Mouse (Mus musculus) forebrain, embryonic 10.5 days (tissue): ENCODE measurements around the gene St8sia1. TPM values are rescaled to one million over a fixed set of nuclear protein-coding genes. Genes with fewer than 3 reads are reported as not detected.

ENCODE experiments used
- DNase-seq: peaks from one replicate; pipeline ENCODE4 v3.0.0-alpha.2; 2017; ENCODE audit warnings: low spot score; ENCODE audit errors: extremely low spot score
- H3K27ac ChIP-seq: fragments of 300-500 bp; sonication (generic); 2 replicates; pipeline ENCODE4 v1.5.1; 2016; ENCODE audit warnings: mild to moderate bottlenecking
- H3K27me3 ChIP-seq: fragments of 300-500 bp; sonication (generic); 2 replicates; pipeline ENCODE4 v1.6.1; 2016; ENCODE audit warnings: mild to moderate bottlenecking; ENCODE audit not compliant: poor library complexity, severe bottlenecking
- H3K36me3 ChIP-seq: fragments of 300-500 bp; sonication (generic); replicated peaks from 2 replicates; pipeline ENCODE4 v1.6.1; 2016; ENCODE audit warnings: mild to moderate bottlenecking, moderate library complexity
- H3K4me1 ChIP-seq: fragments of 300-500 bp; sonication (generic); 2 replicates; pipeline ENCODE4 v1.6.1; 2016
- H3K4me3 ChIP-seq: fragments of 300-500 bp; sonication (generic); 2 replicates; pipeline ENCODE4 v1.5.1; 2016; ENCODE audit warnings: mild to moderate bottlenecking, moderate library complexity
- H3K9me3 ChIP-seq: fragments of 300-500 bp; sonication (generic); 2 replicates; pipeline ENCODE4 v1.6.1; 2016; ENCODE audit warnings: mild to moderate bottlenecking, moderate library complexity
- WGBS: fragments of 180-500 bp; shearing (Covaris S2); methylation state at CpG from one replicate; pipeline ENCODE4 v1.1.7; 2016; 5-methylcytosine and 5-hydroxymethylcytosine counted together
- polyA plus RNA-seq: library from polyadenylated mRNA; unstranded; fragments of >200 nt; fragmentation: Nextera tagmentation; extraction: Ambion mirVana; gene quantifications from 2 replicates; pipeline ENCODE4 v1.2.1, GENCODE M21; 2016

St8sia1 gene
- polyA plus RNA-seq, 1 experiment from 2014 or later, result 2.3 TPM

DNA sequence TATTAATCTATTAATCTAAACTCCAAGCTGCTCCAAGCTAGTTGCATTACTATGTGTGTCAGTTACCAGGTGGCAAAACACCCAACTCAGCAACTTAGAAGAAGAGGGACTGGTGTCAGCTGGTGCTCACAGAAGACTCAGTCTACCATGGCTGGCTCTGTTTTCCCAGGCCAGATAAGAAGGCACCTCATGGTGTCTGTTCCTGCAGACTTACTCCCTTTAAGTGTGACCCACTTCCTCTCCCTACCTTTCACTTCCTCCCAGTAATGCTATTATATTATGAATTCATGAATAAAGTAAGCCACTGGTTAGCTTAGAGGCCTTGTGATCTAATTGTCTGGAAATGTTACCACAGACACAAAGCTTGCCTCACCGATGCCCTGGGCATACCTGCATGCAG, 3.2 kb upstream of the St8sia1 start:
- Histone ChIP-seq H3K4me1 (peaks cover 19% of the 10 kb centered on the region), H3K9me3 (no peaks in the 10 kb centered on the region), H3K4me3 (no peak overlapping the region), H3K36me3 (no peaks in the 10 kb centered on the region), H3K27ac (no peak overlapping the region), H3K27me3 (peaks cover 18% of the 10 kb centered on the region)
- 96% methylated on average over 1 of the region's 1 CpGs for WGBS
- no peak for DNase-seq

DNA sequence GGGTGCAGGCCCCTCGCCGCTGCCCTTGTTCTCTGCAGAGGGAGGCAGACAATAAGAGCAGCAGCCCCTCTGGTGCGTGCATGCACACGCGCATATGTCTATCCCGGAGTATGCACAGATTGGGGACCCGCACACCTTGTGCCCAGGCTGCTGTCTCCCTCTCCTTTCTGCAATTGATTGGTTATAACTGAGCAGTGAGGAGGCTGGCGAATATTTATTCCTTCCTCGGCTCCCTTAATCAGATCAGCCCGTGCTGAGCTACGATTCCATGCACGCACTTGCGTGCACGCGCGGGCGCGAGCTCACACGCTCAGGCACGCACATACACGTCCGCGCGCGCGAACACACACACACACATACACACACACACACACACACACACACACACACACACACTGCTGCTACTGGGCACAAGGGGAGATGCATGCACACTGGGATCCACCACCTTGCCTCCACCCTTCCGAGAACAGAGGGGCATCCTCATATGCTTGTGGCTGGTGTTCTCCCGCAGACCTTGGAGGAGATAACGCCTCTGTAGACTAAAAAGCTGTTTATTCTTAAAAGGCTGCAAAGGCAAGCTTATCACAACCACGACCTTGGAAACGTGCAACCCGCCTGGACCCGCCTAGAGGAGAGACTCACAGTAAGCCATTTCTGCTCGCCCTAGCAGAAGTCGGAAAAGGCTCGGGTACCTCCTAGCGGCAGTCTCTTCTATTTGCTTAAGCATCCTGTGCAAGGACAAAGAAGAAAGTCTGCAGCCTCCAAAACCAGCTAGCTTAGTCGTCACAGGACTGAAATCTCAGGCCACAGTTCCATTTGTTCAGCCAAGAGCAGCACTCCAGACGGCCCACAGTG, 506 bp upstream of the St8sia1 start:
- peak overlapping the region; percentile 91 for H3K27ac ChIP-seq
- peak overlapping the region; percentile 79 for H3K4me3 ChIP-seq
- WGBS, result under 1% methylated on average over 39 of the region's 39 CpGs
- H3K9me3 ChIP-seq, result no peaks in the 10 kb centered on the region
- peaks cover 23% of the 10 kb centered on the region for H3K27me3 ChIP-seq
- peaks cover 25% of the 10 kb centered on the region for H3K4me1 ChIP-seq
- H3K36me3 ChIP-seq, result 0 out of 2 replicates have a peak, but pooled peaks cover 6% of the 10 kb centered on the region
- DNase-seq, result peak; percentile 74

DNA sequence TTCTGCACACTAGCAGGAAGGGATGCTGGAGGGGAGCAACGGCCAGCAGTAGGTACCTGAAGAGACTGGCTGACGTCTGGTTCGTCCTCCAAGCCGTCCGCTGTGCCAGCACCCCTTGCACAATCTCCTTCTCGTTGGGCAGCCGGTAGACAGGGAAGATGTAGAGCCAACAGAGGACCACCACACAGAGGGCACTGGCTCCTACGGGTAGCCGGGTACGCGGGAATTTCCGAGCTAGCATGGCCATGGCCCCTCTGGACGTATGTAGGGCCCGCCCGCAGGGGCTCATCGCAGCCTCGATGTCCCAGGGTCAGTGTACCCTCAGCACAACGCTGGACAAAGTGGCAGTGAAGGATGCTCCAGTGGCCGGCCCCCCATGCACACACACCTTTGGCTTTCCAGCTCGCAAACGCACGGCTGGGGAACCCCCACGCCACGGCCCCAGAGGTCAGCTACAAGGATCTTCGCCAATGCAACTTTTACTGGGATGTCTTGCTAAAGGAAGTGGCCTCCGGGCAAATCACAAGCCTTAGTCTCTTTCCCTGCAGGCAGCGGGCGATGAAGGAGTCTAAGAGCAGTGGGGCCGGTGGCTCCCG, 674 bp downstream of the St8sia1 start:
- Histone ChIP-seq H3K9me3 (no peaks in the 10 kb centered on the region), H3K4me3 (peak overlapping the region; percentile 79), H3K36me3 (0 out of 2 replicates have a peak, but pooled peaks cover 6% of the 10 kb centered on the region), H3K27me3 (peaks cover 23% of the 10 kb centered on the region), H3K4me1 (peaks cover 25% of the 10 kb centered on the region), H3K27ac (peak overlapping the region; percentile 91)
- peak; percentile 19 for DNase-seq
- 25% methylated on average over 30 of the region's 30 CpGs for WGBS

DNA sequence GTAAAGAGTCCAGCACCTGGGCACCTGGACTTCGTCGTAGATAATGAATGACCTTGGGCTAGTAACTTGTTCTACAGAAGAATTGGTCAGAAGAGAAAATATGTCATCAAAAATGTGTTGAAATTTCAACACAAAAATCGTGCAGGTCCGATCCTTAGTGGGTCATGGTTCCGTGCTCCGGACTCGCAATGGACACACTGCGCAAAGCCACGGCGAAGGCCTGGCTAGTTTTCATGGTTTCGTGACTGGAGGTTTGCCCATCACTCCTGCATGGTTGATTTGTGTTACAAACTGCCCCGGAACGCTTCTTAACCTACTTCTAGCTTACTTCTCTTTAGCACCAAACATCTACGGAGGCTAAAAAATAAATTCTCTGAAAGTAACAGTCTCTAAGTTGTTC, 1.4 kb downstream of the St8sia1 start:
- peak overlapping the region; percentile 79; the same call in 1 of the 2 replicates for H3K4me3 ChIP-seq
- no peak overlapping the region for H3K27ac ChIP-seq
- no peaks in the 10 kb centered on the region for H3K9me3 ChIP-seq
- H3K4me1 ChIP-seq, result peaks cover 25% of the 10 kb centered on the region
- peaks cover 23% of the 10 kb centered on the region for H3K27me3 ChIP-seq
- WGBS, result 94% methylated on average over 14 of the region's 14 CpGs
- H3K36me3 ChIP-seq, result 0 out of 2 replicates have a peak, but pooled peaks cover 6% of the 10 kb centered on the region
- no peak for DNase-seq

DNA sequence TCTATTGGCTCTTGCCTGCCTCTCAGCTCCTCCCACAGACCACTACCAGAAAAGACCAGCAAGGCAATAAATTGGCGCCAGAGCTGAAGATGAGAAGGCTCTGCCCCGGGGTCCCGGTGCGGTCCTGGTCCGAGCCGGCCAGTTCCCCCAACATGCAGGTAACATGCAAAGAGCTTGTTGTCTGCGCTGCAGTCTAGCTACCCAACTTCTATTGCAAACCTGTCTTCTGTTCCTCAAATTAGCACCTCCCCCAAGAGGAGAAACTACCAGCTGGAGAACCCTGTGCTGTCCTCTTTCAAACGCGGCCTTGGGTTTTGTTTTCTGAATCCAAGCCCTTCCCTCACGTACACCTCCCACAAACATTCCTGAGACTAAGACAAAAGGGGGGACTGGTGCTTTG, 1.8 kb downstream of the St8sia1 start:
- H3K27ac ChIP-seq, result no peak overlapping the region
- WGBS, result 77% methylated on average over 10 of the region's 10 CpGs

DNA sequence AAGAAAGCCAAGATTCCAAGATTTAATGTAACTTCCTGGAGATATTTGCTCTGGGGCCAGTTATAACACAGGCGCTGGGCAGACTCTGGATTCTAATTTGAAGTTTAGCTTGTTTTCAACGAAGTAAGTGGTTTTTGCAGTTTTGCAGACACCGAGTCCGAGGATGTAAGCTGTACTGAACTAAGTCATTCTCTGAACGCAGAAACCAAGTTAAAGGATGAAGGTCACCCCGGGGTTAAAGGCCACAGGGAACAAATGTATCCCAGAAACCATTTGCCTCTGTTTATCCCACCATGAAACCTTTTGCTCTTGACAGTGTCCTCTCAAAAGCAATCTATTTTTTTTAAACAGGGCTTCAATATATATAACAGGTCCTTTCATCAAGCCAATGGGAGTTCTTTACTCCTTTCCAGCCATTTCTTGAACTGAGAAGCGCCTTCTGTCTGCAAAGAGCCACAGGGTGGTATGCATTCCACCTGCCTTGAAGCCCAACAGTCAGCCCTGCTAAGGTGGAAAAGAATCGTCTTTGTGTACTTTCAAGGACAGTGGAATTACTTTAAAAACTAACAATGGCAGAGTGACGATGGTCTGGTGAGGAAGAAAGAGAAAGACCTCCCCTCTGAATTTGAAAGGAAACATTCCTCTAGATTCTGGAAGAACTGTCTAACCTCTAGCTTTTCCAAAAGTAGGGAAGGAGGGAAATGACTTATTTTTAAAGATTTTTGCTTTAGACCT, 2.4 kb downstream of the St8sia1 start:
- Histone ChIP-seq H3K9me3 (no peaks in the 10 kb centered on the region), H3K27ac (no peak overlapping the region), H3K4me1 (peaks cover 25% of the 10 kb centered on the region), H3K27me3 (peaks cover 23% of the 10 kb centered on the region), H3K4me3 (no peak overlapping the region), H3K36me3 (0 out of 2 replicates have a peak, but pooled peaks cover 6% of the 10 kb centered on the region)
- 85% methylated on average over 9 of the region's 9 CpGs for WGBS
- no peak for DNase-seq

More for the DNA sequence above, 1.8 kb downstream of the St8sia1 start:
- DNase-seq, result no peak
- H3K4me1 ChIP-seq, result peaks cover 25% of the 10 kb centered on the region
- 0 out of 2 replicates have a peak, but pooled peaks cover 6% of the 10 kb centered on the region for H3K36me3 ChIP-seq
- peaks cover 23% of the 10 kb centered on the region for H3K27me3 ChIP-seq
- 0 out of 2 replicates have a peak overlapping the region, but pooled peaks have one; percentile 10 for H3K4me3 ChIP-seq
- no peaks in the 10 kb centered on the region for H3K9me3 ChIP-seq

DNA sequence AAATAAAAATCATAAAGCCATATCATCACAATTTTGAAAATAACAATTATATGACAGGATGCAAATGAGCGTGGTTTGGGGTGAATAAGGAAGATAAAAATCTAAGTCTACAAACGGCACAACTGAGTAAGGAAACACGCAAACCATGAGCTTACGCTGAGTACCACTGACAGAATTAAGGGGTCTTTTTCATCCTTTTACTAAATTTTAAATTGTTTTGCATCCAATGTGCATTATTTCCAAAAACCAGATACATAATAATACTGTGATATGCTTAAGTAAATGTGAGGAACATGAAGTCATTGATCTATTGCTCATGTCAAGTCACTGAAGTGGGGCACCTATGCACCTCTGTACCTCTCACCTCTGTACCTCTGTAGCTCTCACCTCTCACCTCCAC, 7.7 kb downstream of the St8sia1 start:
- WGBS, result 95% methylated on average over 4 of the region's 4 CpGs
- H3K4me3 ChIP-seq, result no peak overlapping the region

DNA sequence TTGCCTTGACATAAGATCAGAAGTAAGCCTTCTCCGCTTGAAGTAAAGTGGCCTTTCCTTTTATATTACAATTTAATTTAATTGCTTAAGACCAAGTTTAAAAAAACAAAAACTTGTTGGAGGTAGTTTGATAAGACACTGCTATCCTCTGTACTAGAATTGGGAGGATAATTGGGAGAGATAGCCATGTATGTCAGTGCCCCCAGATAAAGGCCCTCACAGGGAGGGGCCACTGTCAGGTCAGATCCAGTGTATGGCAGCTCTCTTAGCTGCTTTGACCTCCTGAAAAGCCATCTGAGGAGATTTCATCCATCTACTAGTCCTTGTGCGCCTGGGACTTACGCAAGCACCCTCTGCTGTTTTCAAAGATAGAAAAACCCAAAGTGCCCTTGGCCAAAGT, 9.0 kb downstream of the St8sia1 start:
- no peaks in the 10 kb centered on the region for H3K4me1 ChIP-seq
- 90% methylated on average over 3 of the region's 3 CpGs for whole genome bisulfite sequencing
- no peaks in the 10 kb centered on the region for H3K9me3 ChIP-seq
- no peak overlapping the region for H3K27ac ChIP-seq
- DNase-seq, result no peak
- H3K27me3 ChIP-seq, result no peaks in the 10 kb centered on the region
- H3K36me3 ChIP-seq, result 0 out of 2 replicates have a peak, but pooled peaks cover 3% of the 10 kb centered on the region
- H3K4me3 ChIP-seq, result no peak overlapping the region

More for the DNA sequence above, 7.7 kb downstream of the St8sia1 start:
- Histone ChIP-seq H3K27ac (no peak overlapping the region), H3K4me1 (no peaks in the 10 kb centered on the region), H3K27me3 (no peaks in the 10 kb centered on the region), H3K9me3 (no peaks in the 10 kb centered on the region), H3K36me3 (0 out of 2 replicates have a peak, but pooled peaks cover 6% of the 10 kb centered on the region)
- no peak for DNase-seq

DNA sequence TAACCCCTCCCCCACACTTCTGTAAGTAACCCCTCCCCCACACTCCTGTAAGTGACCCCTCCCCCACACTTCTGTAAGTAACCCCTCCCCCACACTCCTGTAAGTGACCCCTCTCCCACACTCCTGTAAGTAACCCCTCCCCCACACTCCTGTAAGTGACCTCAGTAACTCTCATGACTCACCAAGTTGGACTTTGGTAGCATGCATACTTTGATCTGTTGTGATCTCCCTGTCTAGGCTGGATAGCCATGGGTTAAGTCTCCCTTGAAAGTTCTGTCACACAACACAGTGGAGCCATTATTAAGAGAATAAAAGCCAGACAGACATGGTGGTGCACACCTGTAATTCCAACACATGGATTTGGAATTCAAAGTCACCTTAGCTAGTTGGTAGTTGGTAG, 11.1 kb downstream of the St8sia1 start:
- Histone ChIP-seq H3K4me3 (no peak overlapping the region), H3K4me1 (no peaks in the 10 kb centered on the region), H3K9me3 (no peaks in the 10 kb centered on the region), H3K36me3 (no peaks in the 10 kb centered on the region), H3K27ac (no peak overlapping the region), H3K27me3 (no peaks in the 10 kb centered on the region)
- DNase-seq, result no peak

DNA sequence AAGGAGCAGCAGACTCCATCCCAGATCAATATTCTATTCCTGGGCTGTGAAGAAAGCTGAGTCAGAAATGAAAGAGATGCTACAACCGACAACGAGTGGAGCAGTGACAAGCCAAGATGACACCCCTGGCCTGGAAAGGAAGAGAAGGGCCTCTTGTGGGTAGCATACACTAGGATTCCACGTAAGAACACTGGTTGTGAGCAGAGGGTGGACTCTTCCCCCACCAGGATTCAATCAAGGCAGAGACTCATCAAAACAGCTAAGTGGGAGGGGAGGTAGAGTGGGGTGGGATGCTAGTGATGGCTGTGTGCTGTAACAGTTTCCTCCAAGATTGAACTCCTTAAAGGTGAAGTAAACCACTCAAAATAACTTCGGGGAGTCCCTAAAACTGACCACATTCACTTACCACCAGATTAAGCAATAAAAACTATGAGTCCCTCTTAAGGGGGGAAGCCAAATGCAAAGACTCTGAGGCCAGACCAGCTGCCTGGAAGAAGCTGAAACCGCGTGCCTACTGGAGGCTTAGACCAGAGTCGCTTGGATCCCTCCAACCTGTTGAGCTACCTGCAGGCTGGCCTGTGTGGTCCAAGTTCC, 11.8 kb downstream of the St8sia1 start:
- Histone ChIP-seq H3K27ac (no peak overlapping the region), H3K36me3 (no peaks in the 10 kb centered on the region), H3K4me3 (no peak overlapping the region), H3K27me3 (no peaks in the 10 kb centered on the region), H3K9me3 (no peaks in the 10 kb centered on the region), H3K4me1 (no peaks in the 10 kb centered on the region)
- no peak for DNase-seq
- 93% methylated on average over 7 of the region's 7 CpGs for WGBS

DNA sequence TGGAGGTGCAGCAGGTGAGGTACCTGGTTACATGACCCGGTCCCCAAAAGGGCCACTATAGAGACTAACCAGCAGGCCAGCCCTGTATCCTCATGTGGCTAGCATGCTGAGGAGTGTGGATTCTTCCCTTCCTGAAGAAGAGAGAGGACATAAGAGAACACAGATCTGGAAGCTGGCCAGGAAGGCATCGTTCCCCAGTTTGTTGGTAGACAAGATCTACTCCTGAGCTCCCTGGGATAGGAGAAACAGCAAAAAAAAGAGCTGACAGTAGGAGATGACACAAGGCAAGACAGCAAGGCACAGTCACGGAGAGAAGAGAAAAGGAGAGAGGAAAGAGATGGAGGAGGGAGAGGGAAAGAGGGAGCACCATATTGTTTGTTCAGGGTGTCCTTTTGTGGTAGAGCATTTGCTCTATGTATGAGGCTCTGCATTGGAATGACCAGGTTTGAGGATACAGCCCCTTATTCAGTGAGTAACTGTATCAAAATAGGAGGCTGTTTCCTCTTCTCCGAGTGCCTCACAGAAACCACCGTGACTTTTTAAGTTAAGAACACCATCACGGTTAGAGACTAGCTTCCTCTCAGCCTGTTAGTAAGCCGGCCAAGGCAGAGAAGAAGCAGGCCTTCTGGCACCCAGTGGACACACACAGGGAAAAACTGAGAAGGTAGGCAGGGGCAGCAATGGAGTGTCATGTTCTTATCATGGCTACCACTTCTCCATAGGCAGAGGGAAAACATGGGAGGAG, 12.5 kb downstream of the St8sia1 start:
- no peak overlapping the region for H3K27ac ChIP-seq
- WGBS, result 94% methylated on average over 7 of the region's 7 CpGs
- no peak overlapping the region for H3K4me3 ChIP-seq
- no peak for DNase-seq
- H3K9me3 ChIP-seq, result no peaks in the 10 kb centered on the region
- H3K36me3 ChIP-seq, result no peaks in the 10 kb centered on the region
- H3K4me1 ChIP-seq, result no peaks in the 10 kb centered on the region
- H3K27me3 ChIP-seq, result no peaks in the 10 kb centered on the region

DNA sequence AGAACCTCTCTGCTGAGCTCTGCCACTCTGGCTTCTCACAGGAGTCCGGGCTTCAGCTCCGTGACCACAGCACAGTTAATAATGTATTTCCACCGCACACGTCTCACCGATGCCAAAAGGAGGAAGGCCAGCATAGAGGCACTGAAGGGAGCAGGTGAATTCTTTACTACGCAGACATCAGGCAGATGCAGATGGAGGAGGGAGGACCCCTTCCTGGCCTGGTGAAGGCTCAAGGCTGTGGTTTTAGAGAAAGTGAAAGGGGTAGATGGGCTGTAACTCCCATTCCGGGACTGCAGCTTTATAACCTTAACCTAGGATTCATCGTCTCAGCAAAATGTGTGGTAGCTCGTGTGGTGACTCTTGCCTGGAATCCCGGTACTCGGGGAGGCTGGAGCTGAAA, 13.9 kb downstream of the St8sia1 start:
- Histone ChIP-seq H3K36me3 (no peaks in the 10 kb centered on the region), H3K27ac (no peak overlapping the region), H3K9me3 (no peaks in the 10 kb centered on the region), H3K4me3 (no peak overlapping the region), H3K27me3 (no peaks in the 10 kb centered on the region), H3K4me1 (no peaks in the 10 kb centered on the region)
- 88% methylated on average over 11 of the region's 11 CpGs for WGBS
- no peak for DNase-seq
